Mouse (Mus musculus) ES-Bruce4 (cell line): ENCODE data around the gene Zfp503. TPM values are rescaled to one million over a fixed set of nuclear protein-coding genes. Genes with fewer than 3 reads are reported as not detected.

Experiments
- H3K27ac ChIP-seq: 2 replicates; pipeline ENCODE4 v1.5.1; 2012; ENCODE audit warnings: low read length, inconsistent platforms; ENCODE audit not compliant: insufficient read depth
- H3K27me3 ChIP-seq: 2 replicates; pipeline ENCODE4 v1.6.1; 2012; ENCODE audit warnings: mild to moderate bottlenecking, low read length, inconsistent platforms; ENCODE audit not compliant: control insufficient read depth, poor library complexity, insufficient read depth, severe bottlenecking
- H3K36me3 ChIP-seq: 2 replicates; pipeline ENCODE4 v1.6.1; 2012; ENCODE audit warnings: inconsistent platforms, mild to moderate bottlenecking, low read length, moderate library complexity; ENCODE audit not compliant: control insufficient read depth, poor library complexity, insufficient read depth, severe bottlenecking
- H3K4me1 ChIP-seq: one replicate; pipeline ENCODE4 v1.8.1; 2011; ENCODE audit warnings: low read length; ENCODE audit not compliant: control insufficient read depth, insufficient read depth
- H3K4me3 ChIP-seq: 2 replicates; pipeline ENCODE4 v1.5.1; 2011; ENCODE audit warnings: low read depth, mild to moderate bottlenecking, low read length
- H3K9ac ChIP-seq: 2 replicates; pipeline ENCODE4 v1.6.1; 2012; ENCODE audit warnings: low read depth, mild to moderate bottlenecking, inconsistent platforms; ENCODE audit not compliant: poor library complexity, severe bottlenecking
- H3K9me3 ChIP-seq: replicated peaks from 2 replicates; pipeline ENCODE4 v1.6.1; 2012; ENCODE audit warnings: mild to moderate bottlenecking, low read length, inconsistent platforms; ENCODE audit not compliant: control insufficient read depth, poor library complexity, insufficient read depth, severe bottlenecking
- CTCF ChIP-seq: IDR thresholded peaks from one replicate; pipeline ENCODE4 v1.8.1; 2011; ENCODE audit warnings: low read depth, low read length
- EP300 ChIP-seq: IDR thresholded peaks from 2 replicates; pipeline ENCODE4 v1.6.1; 2011; ENCODE audit warnings: low read depth, low read length; ENCODE audit not compliant: insufficient read depth
- POLR2A ChIP-seq: IDR thresholded peaks from one replicate; pipeline ENCODE4 v1.8.1; 2011; ENCODE audit warnings: low read length; ENCODE audit not compliant: insufficient read depth
- polyA plus RNA-seq: library from polyadenylated mRNA; stranded (reverse); fragments of >200 nt; gene quantifications from 2 replicates; pipeline ENCODE4 v1.2.4, GENCODE M21; 2011; ENCODE audit warnings: low read depth; ENCODE audit not compliant: missing spikeins, insufficient read depth, insufficient read length

The Zfp503 gene
- polyA plus RNA-seq, 1 experiment = 0.37 TPM

- TF ChIP-seq CTCF (no peak), POLR2A (no peak), EP300 (no peak)
- Histone ChIP-seq H3K9me3 (no peaks in the 10 kb centered on the region; the same call in 1 of the 2 replicates), H3K36me3 (no peaks in the 10 kb centered on the region), H3K4me3 (no peak overlapping the region), H3K27me3 (no peaks in the 10 kb centered on the region), H3K4me1 (no peaks in the 10 kb centered on the region), H3K9ac (no peak overlapping the region), H3K27ac (no peak overlapping the region)
Measured at GRCm38 (mm10) chr14:21958643-21959042, 30.8 kb downstream of the Zfp503 start.

DNA sequence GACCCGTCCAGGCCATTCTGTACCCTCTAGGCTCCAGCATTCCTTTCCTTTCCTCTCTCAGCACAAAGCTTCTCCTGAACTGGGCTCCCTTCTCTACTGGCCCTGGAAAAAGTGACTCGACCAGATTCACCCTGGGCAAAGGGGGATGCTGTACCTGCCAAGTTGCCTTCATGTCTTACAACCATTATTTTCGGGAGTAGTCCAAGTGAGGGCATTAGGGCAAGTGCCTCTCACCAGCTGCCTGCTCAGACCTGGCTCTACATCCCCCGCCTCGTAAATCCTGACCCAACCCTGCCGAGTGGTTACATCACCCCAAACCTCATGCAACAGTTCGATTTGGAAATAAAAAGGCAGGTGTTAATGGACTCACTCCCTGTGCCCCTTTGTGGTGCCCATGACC, 36.9 kb downstream of the Zfp503 start:
- H3K27me3 ChIP-seq = no peaks in the 10 kb centered on the region
- no peak overlapping the region for H3K4me3 ChIP-seq

DNA sequence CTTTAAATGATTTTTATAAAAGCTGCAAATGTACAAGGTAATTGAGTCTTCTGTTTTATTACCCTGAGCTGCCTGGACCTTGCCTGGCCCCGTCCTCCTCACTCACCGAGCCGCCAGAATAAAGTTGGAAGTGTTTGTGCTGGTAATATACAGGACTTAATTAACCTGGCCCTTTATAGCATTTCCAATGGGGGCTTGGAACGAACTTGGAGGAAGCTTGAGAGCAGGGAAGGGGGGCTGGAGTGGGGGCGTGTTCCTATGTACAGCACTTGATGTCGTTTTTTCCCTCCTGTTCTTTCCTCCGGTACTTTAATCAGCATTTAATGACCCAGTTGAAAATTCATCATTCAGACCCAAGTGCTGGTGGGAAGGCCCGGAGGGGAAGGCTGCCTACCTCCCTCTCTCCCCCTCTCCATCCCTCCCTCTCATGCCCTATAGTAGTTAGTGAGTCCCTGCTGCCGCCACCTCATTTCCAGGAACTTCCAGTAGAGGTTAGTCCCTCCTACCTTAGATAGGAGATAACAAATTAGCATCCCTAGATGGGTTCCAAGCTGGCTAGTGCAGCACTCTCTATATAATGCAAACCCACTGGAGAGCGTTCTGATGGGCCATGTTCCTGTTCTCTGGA, 37.4 kb downstream of the Zfp503 start:
- Histone ChIP-seq H3K27ac (no peak overlapping the region), H3K4me3 (no peak overlapping the region), H3K9me3 (peaks cover 5% of the 10 kb centered on the region), H3K4me1 (no peaks in the 10 kb centered on the region), H3K9ac (no peak overlapping the region), H3K36me3 (no peaks in the 10 kb centered on the region), H3K27me3 (no peaks in the 10 kb centered on the region)
- no peak for TF ChIP-seq EP300
- no peak for TF ChIP-seq CTCF
- no peak for TF ChIP-seq POLR2A

More for the DNA sequence above, 36.9 kb downstream of the Zfp503 start:
- Histone ChIP-seq H3K4me1 (no peaks in the 10 kb centered on the region), H3K27ac (no peak overlapping the region), H3K9ac (no peak overlapping the region), H3K36me3 (no peaks in the 10 kb centered on the region), H3K9me3 (peaks cover 5% of the 10 kb centered on the region)
- no peak for TF ChIP-seq EP300
- TF ChIP-seq CTCF = no peak
- TF ChIP-seq POLR2A = no peak

DNA sequence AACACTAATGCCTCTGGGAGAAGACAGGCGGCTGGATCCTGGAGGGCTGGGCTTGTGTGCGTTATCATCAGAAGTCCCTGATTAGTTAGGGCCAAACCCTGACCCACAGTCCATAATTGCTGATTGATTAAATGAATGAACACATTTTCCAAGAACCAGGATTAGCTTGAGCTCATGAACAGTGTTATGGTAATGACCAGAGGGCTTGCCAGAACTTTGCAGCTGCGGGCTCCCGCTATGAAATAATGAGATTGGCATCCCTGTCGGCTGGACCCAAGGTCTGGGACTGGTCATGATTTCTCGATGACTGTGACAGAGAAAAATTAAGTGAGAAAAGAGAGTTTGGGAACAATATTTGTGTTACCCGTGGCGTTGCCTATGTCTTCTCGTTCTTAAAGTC, 44.5 kb downstream of the Zfp503 start:
- Histone ChIP-seq H3K9ac (no peak overlapping the region), H3K36me3 (no peaks in the 10 kb centered on the region), H3K27ac (no peak overlapping the region), H3K4me1 (no peaks in the 10 kb centered on the region), H3K9me3 (no peaks in the 10 kb centered on the region), H3K27me3 (no peaks in the 10 kb centered on the region), H3K4me3 (no peak overlapping the region)
- TF ChIP-seq CTCF (no peak), POLR2A (no peak), EP300 (no peak)

DNA sequence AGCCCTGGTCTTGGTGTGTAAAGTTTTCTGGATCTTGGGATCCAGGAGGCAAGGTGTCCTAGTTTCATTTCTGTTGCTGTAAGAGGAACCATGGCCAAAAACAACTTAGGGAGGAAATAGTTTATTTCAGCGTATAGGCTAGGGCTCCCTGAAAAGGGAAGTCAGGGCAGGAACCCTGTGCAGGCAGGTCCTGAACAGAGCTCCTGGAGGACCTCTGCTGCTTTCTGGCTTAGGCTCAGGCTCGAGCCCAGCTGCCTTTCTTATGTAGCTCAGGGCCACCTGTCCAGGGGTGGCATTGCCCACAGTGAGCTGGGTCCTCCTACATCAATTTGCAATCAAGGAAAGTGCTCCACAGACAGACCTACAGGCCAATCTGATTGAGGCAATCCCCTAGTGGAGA, 47.8 kb downstream of the Zfp503 start:
- Histone ChIP-seq H3K4me3 (no peak overlapping the region), H3K4me1 (no peaks in the 10 kb centered on the region), H3K27ac (no peak overlapping the region), H3K27me3 (no peaks in the 10 kb centered on the region), H3K9me3 (no peaks in the 10 kb centered on the region), H3K9ac (no peak overlapping the region), H3K36me3 (no peaks in the 10 kb centered on the region)
- TF ChIP-seq CTCF (no peak), POLR2A (no peak), EP300 (no peak)

DNA sequence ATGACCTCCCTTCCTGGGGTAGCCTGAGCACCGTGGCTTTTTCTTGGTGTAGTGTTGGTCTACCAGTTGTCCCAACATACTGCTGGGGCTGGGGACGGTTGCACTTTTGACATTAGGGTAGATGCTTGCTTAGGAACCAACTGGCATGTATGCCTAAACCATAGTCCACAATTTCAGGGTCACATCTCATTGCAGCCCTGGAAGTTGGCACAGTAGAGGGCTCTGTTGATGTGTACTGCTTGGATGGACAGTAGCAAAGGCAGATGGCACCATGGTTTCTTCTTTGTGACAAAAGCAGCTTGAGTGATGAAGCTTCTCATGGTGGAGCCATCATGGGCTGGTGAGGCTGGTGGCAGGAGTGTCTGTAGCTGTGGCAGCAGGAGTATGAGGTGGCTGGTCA, 52.3 kb downstream of the Zfp503 start:
- H3K27me3 ChIP-seq = no peaks in the 10 kb centered on the region
- no peak overlapping the region for H3K9ac ChIP-seq
- H3K4me3 ChIP-seq = no peak overlapping the region
- no peaks in the 10 kb centered on the region for H3K36me3 ChIP-seq
- no peaks in the 10 kb centered on the region for H3K4me1 ChIP-seq
- no peaks in the 10 kb centered on the region for H3K9me3 ChIP-seq
- no peak overlapping the region for H3K27ac ChIP-seq
- TF ChIP-seq EP300 (no peak), CTCF (no peak), POLR2A (no peak)
